Mouse (Mus musculus): ENCODE results near the gene Pi4k2a.

DNA sequence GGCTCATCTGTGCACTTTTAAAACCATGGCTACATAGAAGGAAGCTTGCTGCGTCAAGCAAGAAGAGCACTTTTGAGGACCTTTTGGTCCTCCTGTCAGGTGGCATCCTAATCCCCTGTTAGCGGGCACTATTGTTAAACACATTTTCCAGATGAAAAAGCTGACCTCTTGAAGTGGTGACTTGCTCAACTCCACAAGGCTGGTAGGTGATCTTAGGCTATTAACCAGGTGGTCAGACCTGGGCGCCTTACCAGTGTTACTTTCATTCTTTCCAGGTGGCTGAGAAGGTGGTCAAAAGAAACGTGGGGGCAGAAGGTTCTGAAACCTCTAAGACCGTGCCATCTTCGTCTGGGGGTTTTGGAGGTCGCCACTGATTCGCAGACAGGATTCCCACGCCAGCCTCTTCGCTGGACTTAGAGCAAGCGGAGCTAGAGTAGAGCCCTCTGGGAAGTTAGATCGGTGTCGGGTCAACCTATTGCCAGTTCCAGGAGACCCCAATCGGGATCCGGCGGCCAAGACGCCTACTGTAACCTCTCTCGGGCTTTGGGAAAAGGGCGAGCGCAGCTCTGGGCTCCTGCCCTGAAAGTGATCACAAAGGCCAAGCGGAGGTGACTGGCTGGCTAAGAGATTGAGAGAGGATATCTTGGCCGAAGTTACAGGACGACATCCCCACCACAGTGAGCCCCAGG, 37.9 kb downstream of the Pi4k2a start:
- TF ChIP-seq POLR2A (IDR thresholded peaks at IDR 0.05; ENCODE audit: low read depth, low read length) (no peak), CTCF (IDR thresholded peaks at IDR 0.05; ENCODE audit: extremely low read depth, insufficient read depth, insufficient read length, insufficient replicate concordance) (no peak)

Data from spleen, adult 2 months (tissue).